Mouse (Mus musculus): ENCODE data around the gene Cdc42se1. TPM values are rescaled to one million over a fixed set of nuclear protein-coding genes. Genes with fewer than 3 reads are reported as not detected.

Gene Cdc42se1
- polyA plus RNA-seq, 1 experiment from 2014 or later, result 92.3 TPM

GRCm38 (mm10) chr3:95228894-95229780, 605 bp downstream of the Cdc42se1 start:
- Histone ChIP-seq H3K9ac (peak overlapping the region; percentile 97), H3K27ac (peak overlapping the region; percentile 96), H3K9me3 (replicated peaks) (no peaks in the 10 kb centered on the region), H3K4me2 (peak overlapping the region; percentile 94), H3K4me1 (peaks cover 54% of the 10 kb centered on the region), H3K27me3 (no peaks in the 10 kb centered on the region), H3K36me3 (ENCODE audit: poor library complexity, severe bottlenecking) (peaks cover 43% of the 10 kb centered on the region), H3K4me3 (peak overlapping the region; percentile 90)
- under 1% methylated on average over 43 of the region's 43 CpGs for WGBS
- ATAC-seq, result peak; percentile 19; the same call in 1 of the 2 replicates

- peak overlapping the region; percentile 90 for H3K4me3 ChIP-seq
- peak overlapping the region; percentile 94 for H3K4me2 ChIP-seq
- H3K4me1 ChIP-seq, result peaks cover 46% of the 10 kb centered on the region
- no peaks in the 10 kb centered on the region for H3K9me3 ChIP-seq (replicated peaks)
- H3K27me3 ChIP-seq, result no peaks in the 10 kb centered on the region
- H3K36me3 ChIP-seq (ENCODE audit: poor library complexity, severe bottlenecking), result peaks cover 46% of the 10 kb centered on the region
- peak; percentile 19 for ATAC-seq
- under 1% methylated on average over 13 of the region's 13 CpGs for WGBS
- peak overlapping the region; percentile 96 for H3K27ac ChIP-seq
- H3K9ac ChIP-seq, result peak overlapping the region; percentile 97
Observed at GRCm38 (mm10) chr3:95229781-95230494, 1.4 kb downstream of the Cdc42se1 start.

- peaks cover 46% of the 10 kb centered on the region for H3K36me3 ChIP-seq (ENCODE audit: poor library complexity, severe bottlenecking)
- ATAC-seq, result no peak; the same call in 1 of the 2 replicates
- H3K9me3 ChIP-seq (replicated peaks), result no peaks in the 10 kb centered on the region
- H3K4me2 ChIP-seq, result peak overlapping the region; percentile 94
- H3K4me1 ChIP-seq, result peaks cover 42% of the 10 kb centered on the region
- H3K9ac ChIP-seq, result peak overlapping the region; percentile 97
- peak overlapping the region; percentile 96 for H3K27ac ChIP-seq
- no peaks in the 10 kb centered on the region for H3K27me3 ChIP-seq
- 31% methylated on average over 8 of the region's 8 CpGs for WGBS
- H3K4me3 ChIP-seq, result peak overlapping the region; percentile 90
Observed at GRCm38 (mm10) chr3:95230495-95231297, 2.2 kb downstream of the Cdc42se1 start.

- Histone ChIP-seq H3K27ac (peak within 1 kb of the TSS; percentile 96), H3K9ac (peak within 1 kb of the TSS; percentile 97), H3K9me3 (replicated peaks) (no peaks in the 10 kb centered on the region), H3K4me1 (peaks cover 34% of the 10 kb centered on the region), H3K4me2 (peak within 1 kb of the TSS; percentile 94), H3K4me3 (peak within 1 kb of the TSS; percentile 90), H3K36me3 (ENCODE audit: poor library complexity, severe bottlenecking) (peaks cover 50% of the 10 kb centered on the region), H3K27me3 (no peaks in the 10 kb centered on the region)
- no peak for ATAC-seq
- WGBS, result 81% methylated on average over 13 of the region's 13 CpGs
Observed at GRCm38 (mm10) chr3:95231298-95232221, 3.0 kb downstream of the Cdc42se1 start, which contains the start of gene Mllt11. Gene Mllt11 (minus strand): TSS chr3:95232171.

- no peak for ATAC-seq
- Histone ChIP-seq H3K36me3 (ENCODE audit: poor library complexity, severe bottlenecking) (peaks cover 62% of the 10 kb centered on the region), H3K27ac (no peak overlapping the region), H3K27me3 (no peaks in the 10 kb centered on the region), H3K9ac (no peak overlapping the region), H3K4me2 (no peak overlapping the region), H3K4me3 (no peak overlapping the region), H3K4me1 (peaks cover 28% of the 10 kb centered on the region), H3K9me3 (replicated peaks) (no peaks in the 10 kb centered on the region)
- WGBS, result 91% methylated on average over 7 of the region's 7 CpGs
Observed at GRCm38 (mm10) chr3:95232771-95233170, 4.2 kb downstream of the Cdc42se1 start.

GRCm38 (mm10) chr3:95233303-95233980, 4.9 kb downstream of the Cdc42se1 start:
- H3K27ac ChIP-seq, result no peak overlapping the region
- no peak overlapping the region for H3K4me2 ChIP-seq
- H3K36me3 ChIP-seq (ENCODE audit: poor library complexity, severe bottlenecking), result peaks cover 69% of the 10 kb centered on the region
- WGBS, result 95% methylated on average over 16 of the region's 16 CpGs
- ATAC-seq, result no peak
- no peak overlapping the region for H3K9ac ChIP-seq
- H3K4me1 ChIP-seq, result peaks cover 28% of the 10 kb centered on the region
- no peaks in the 10 kb centered on the region for H3K9me3 ChIP-seq (replicated peaks)
- H3K27me3 ChIP-seq, result no peaks in the 10 kb centered on the region
- no peak overlapping the region for H3K4me3 ChIP-seq

GRCm38 (mm10) chr3:95235386-95236301, 7.1 kb downstream of the Cdc42se1 start:
- H3K36me3 ChIP-seq (ENCODE audit: poor library complexity, severe bottlenecking), result peaks cover 75% of the 10 kb centered on the region
- ATAC-seq, result no peak
- 61% methylated on average over 23 of the region's 23 CpGs for WGBS
- H3K27ac ChIP-seq, result no peak overlapping the region
- no peak overlapping the region for H3K4me2 ChIP-seq
- no peak overlapping the region for H3K4me3 ChIP-seq
- peaks cover 19% of the 10 kb centered on the region for H3K4me1 ChIP-seq
- no peaks in the 10 kb centered on the region for H3K27me3 ChIP-seq
- no peaks in the 10 kb centered on the region for H3K9me3 ChIP-seq (replicated peaks)
- no peak overlapping the region for H3K9ac ChIP-seq

- Histone ChIP-seq H3K27me3 (no peaks in the 10 kb centered on the region), H3K4me3 (no peak overlapping the region), H3K9me3 (replicated peaks) (no peaks in the 10 kb centered on the region), H3K36me3 (ENCODE audit: poor library complexity, severe bottlenecking) (peaks cover 65% of the 10 kb centered on the region), H3K27ac (no peak overlapping the region), H3K4me2 (no peak overlapping the region), H3K4me1 (peaks cover 3% of the 10 kb centered on the region; the same call in 1 of the 2 replicates), H3K9ac (no peak overlapping the region)
- WGBS, result 92% methylated on average over 8 of the region's 8 CpGs
- no peak for ATAC-seq
Observed at GRCm38 (mm10) chr3:95237541-95238099, 9.1 kb downstream of the Cdc42se1 start.

GRCm38 (mm10) chr3:95239022-95239421, 10.5 kb downstream of the Cdc42se1 start:
- Histone ChIP-seq H3K9ac (no peak overlapping the region), H3K4me2 (no peak overlapping the region), H3K27me3 (no peaks in the 10 kb centered on the region), H3K4me1 (peaks cover 3% of the 10 kb centered on the region; the same call in 1 of the 2 replicates), H3K4me3 (no peak overlapping the region), H3K36me3 (ENCODE audit: poor library complexity, severe bottlenecking) (peaks cover 51% of the 10 kb centered on the region), H3K27ac (no peak overlapping the region), H3K9me3 (replicated peaks) (no peaks in the 10 kb centered on the region)
- 93% methylated on average over 6 of the region's 6 CpGs for WGBS
- no peak for ATAC-seq

All from forebrain, embryonic 13.5 days (tissue).